ENCODE assay signal across 1 mouse cellular context in genomic region chr19:45014981-45015402, GRCm38 (mm10).
A peak's percentile ranks its signal among the peaks of the same experiment; 100 is the strongest.
TF ChIP-seq lines count a peak whose summit lies in the region.

No protein-coding gene starts in this region.

TF ChIP-seq in MEL, 35 proteins besides CTCF, POLR2A, EP300 and RAD21 (continued from another document):
- TF ChIP-seq USF1 (IDR thresholded peaks at IDR 0.05; ENCODE audit: low read depth, low read length) (no peak), MAZ (IDR thresholded peaks at IDR 0.05; ENCODE audit: low read depth, low read length) (peak; percentile 68; the same call in 1 of the 2 replicates), JUND (IDR thresholded peaks at IDR 0.05; ENCODE audit: low read depth, low read length) (no peak), MAFK (IDR thresholded peaks at IDR 0.05; ENCODE audit: borderline replicate concordance, low read depth, low read length) (no peak), KAT2A (conservative IDR thresholded peaks at IDR 0.05; ENCODE audit: low read depth, low read length) (no peak), CHD1 (IDR thresholded peaks at IDR 0.05; ENCODE audit: low read depth, low read length) (no peak), SIN3A (IDR thresholded peaks at IDR 0.05; ENCODE audit: low read length) (0 out of 2 replicates have a peak, but pooled peaks have one; percentile 11), GABPA (IDR thresholded peaks at IDR 0.05; ENCODE audit: low read depth, low read length) (no peak), MYC (IDR thresholded peaks at IDR 0.05; ENCODE audit: low read depth, low read length) (no peak), ZNF384 (IDR thresholded peaks at IDR 0.05; ENCODE audit: low read depth, low read length) (no peak), TAL1 (IDR thresholded peaks at IDR 0.05; ENCODE audit: low read length) (no peak), MYB (IDR thresholded peaks at IDR 0.05; ENCODE audit: low read depth, low read length) (no peak), UBTF (IDR thresholded peaks at IDR 0.05; ENCODE audit: borderline replicate concordance, insufficient read depth, low read depth, low read length) (no peak), CHD2 (IDR thresholded peaks at IDR 0.05; ENCODE audit: low read length) (no peak), HCFC1 (IDR thresholded peaks at IDR 0.05; ENCODE audit: low read depth, low read length) (0 out of 2 replicates have a peak, but pooled peaks have one; percentile 19), POLR2AphosphoS2 (IDR thresholded peaks at IDR 0.05; ENCODE audit: low read length) (no peak), NELFE (IDR thresholded peaks at IDR 0.05; ENCODE audit: low read depth, low read length) (peak; percentile 28; the same call in 1 of the 2 replicates), BHLHE40 (IDR thresholded peaks at IDR 0.05; ENCODE audit: borderline replicate concordance, low read depth, low read length) (no peak), MXI1 (IDR thresholded peaks at IDR 0.05; ENCODE audit: low read depth, low read length) (no peak), TBP (IDR thresholded peaks at IDR 0.05; ENCODE audit: low read depth, low read length) (no peak), SMC3 (IDR thresholded peaks at IDR 0.05; ENCODE audit: low read depth, low read length) (no peak), POLR2AphosphoS5 (IDR thresholded peaks at IDR 0.05; ENCODE audit: borderline replicate concordance, low read depth, low read length) (no peak)
